ENCODE assay signal across 9 mouse cellular contexts in genomic region chr9:121215349-121216000, GRCm38 (mm10).
DNase-seq lines count a peak whose midpoint lies in the region.
"Had no signal": no experiment of that assay in that cellular context is flagged by ENCODE, and none has a peak within 500 bp of the region (broad histone marks: within the 10 kb centered on the region; RNA-seq: fewer than 3 reads in every experiment).

No protein-coding gene starts in this region.

- H3K27ac ChIP-seq in limb, embryonic 10.5 days, result no peak overlapping the region
- H3K27ac ChIP-seq: embryonic facial prominence, embryonic 12.5 days had no signal

- H3K4me1 ChIP-seq in limb, embryonic 10.5 days, result peaks cover 6% of the 10 kb centered on the region; the same call in 1 of the 2 replicates
- H3K4me1 ChIP-seq: embryonic facial prominence, embryonic 12.5 days had no signal

- DNase-seq in urinary bladder, adult 18-20 months (ENCODE audit: low spot score in 2 of 2), result peak; percentile 38 to 43
- no peak for DNase-seq in urinary bladder, postnatal 10 days (ENCODE audit: low spot score)
- DNase-seq in cerebellum, postnatal 36 days, result peak; percentile 65 to 67
- DNase-seq in gastrocnemius, postnatal 10 days, result peak; percentile 72
- DNase-seq in kidney, adult 18-20 months, result peak; percentile 60
- peak; percentile 80 for DNase-seq in limb, embryonic 10.5 days (ENCODE audit: low spot score)
- DNase-seq in naive thymus-derived CD4-positive, alpha-beta T cell, adult 2 months (ENCODE audit: low read depth), result peak; percentile 63
- DNase-seq in thymus, adult 18-20 months, result peak; percentile 14 to 32

- no peaks in the 10 kb centered on the region for H3K36me3 ChIP-seq in limb, embryonic 10.5 days
- H3K36me3 ChIP-seq: embryonic facial prominence, embryonic 12.5 days had no signal

- 30% methylated on average over 3 of the region's 3 CpGs for WGBS in limb, embryonic 10.5 days

- H3K27me3 ChIP-seq in limb, embryonic 10.5 days (ENCODE audit: low read depth, poor library complexity, severe bottlenecking), result no peaks in the 10 kb centered on the region
- H3K27me3 ChIP-seq: embryonic facial prominence, embryonic 12.5 days had no signal

- no peaks in the 10 kb centered on the region for H3K9me3 ChIP-seq in limb, embryonic 10.5 days (replicated peaks)

- H3K4me3 ChIP-seq in limb, embryonic 10.5 days, result no peak overlapping the region
- H3K4me3 ChIP-seq: embryonic facial prominence, embryonic 12.5 days had no signal
